Mouse (Mus musculus) mouse trophoblast stem cell (cell line): ENCODE data around the gene Zfp811.

Experiments
- in situ Hi-C, 2 experiments: fragments of 300-500 bp; cut with MseI, MboI; formaldehyde crosslinking; loops; 2 replicates in 1 of 2; 3 replicates in 1 of 2; pipeline ENCODE4 v1.15.1; 2025

Gene Zfp811

DNA sequence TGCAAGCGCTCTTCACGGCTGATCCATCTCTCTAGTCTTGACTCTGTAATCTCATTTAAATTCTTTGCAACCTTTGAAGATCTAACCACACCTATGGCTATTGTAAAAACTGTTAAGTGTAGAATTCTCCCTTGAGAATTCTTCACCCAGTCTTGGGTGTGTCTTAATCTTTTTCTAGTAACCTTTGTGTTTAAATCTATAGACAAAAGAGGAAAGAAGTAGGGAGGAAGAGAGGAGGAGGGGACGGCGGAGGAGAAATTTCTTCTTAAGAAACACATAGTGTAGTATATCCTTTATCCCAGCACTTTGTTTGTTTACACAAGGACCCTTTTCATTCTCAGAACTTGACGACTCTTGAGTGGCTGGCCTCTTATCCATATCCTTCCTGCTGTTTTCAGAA is 52.4 kb downstream of the Zfp811 start:
- in situ Hi-C loops, result no loop called here

- in situ Hi-C loops, result no loop called here
Observed at GRCm38 (mm10) chr17:32753634-32754033, 56.1 kb downstream of the Zfp811 start.

DNA sequence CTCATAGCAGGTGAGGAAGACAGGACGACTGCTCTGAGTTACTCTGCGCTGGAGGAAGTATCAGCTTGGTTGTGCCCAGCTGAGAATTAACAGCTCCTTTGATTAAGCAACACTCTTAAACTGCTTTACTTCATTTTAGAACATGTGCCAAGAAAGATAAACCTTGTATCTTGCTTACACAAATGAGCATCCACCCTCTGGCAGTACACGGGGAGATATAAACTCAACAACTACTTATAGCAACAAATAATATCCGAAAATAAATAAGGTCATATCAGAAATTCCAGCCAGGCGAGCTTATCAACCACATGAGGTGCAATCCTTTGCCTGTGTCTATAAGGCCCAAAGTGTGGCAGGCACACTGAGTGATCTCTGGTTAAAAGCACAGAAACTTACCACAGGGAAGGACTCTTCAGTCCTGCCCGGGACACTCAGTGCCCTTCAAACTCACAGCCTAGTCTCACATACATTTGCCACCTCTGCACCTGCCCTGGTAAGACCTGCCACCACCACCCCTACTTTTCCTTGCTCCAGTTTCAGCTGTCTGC is 56.8 kb downstream of the Zfp811 start:
- in situ Hi-C loops, result no loop called here

DNA sequence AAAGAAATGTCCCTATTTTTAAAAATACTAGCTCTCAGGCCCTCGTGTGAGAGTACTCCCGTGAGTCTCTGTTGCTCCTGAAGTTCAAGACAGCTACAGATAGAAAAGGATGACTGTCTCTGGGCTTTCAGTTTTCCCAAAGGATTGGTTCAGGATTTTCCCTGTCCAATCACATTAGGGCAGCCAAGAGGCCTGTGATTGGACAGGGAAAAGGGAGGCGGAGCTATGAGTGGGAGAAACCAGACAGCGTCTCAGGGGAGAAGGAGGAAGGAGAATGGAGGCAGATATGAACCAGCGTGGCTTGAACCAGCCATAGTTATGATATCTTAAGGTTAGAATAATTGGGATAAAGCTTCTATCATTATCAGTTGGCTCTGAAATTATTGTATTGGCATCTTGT is 59.1 kb downstream of the Zfp811 start:
- in situ Hi-C loops, result no loop called here
